ENCODE assay signal across 18 mouse cellular contexts in genomic region chr4:100273807-100274480, GRCm38 (mm10).
"Had no signal": no experiment of that assay in that cellular context is flagged by ENCODE, and none has a peak within 500 bp of the region (broad histone marks: within the 10 kb centered on the region; RNA-seq: fewer than 3 reads in every experiment).

No protein-coding gene starts in this region.

- ATAC-seq: intestine, embryonic 16.5 days; midbrain, embryonic 15.5 days had no signal

- DNase-seq: kidney, adult 18-20 months; kidney, adult 9 months; kidney, postnatal 25 days; liver, embryonic 13.5 days; lung, adult 2 months; lung, postnatal 36 days; right cerebral cortex, adult 18-20 months; right cerebral cortex, postnatal 14 days; right cerebral cortex, postnatal 4 days; thymus, postnatal 25 days had no signal

- H3K36me3 ChIP-seq: limb, embryonic 12.5 days; limb, embryonic 15.5 days; liver, embryonic 13.5 days; midbrain, embryonic 12.5 days; midbrain, embryonic 15.5 days; neural tube, embryonic 12.5 days; neural tube, embryonic 15.5 days had no signal

- H3K9ac ChIP-seq: limb, embryonic 12.5 days; limb, embryonic 15.5 days; liver, embryonic 13.5 days; midbrain, embryonic 12.5 days; midbrain, embryonic 15.5 days; neural tube, embryonic 12.5 days; neural tube, embryonic 15.5 days had no signal

- H3K4me3 ChIP-seq: limb, embryonic 12.5 days; limb, embryonic 15.5 days; liver, embryonic 13.5 days; megakaryocyte, embryonic 14.5 days; midbrain, embryonic 12.5 days; midbrain, embryonic 15.5 days; neural tube, embryonic 12.5 days; neural tube, embryonic 15.5 days had no signal

- H3K27me3 ChIP-seq: limb, embryonic 12.5 days; limb, embryonic 15.5 days; liver, embryonic 13.5 days; megakaryocyte, embryonic 14.5 days; midbrain, embryonic 12.5 days; midbrain, embryonic 15.5 days; neural tube, embryonic 12.5 days; neural tube, embryonic 15.5 days had no signal

- H3K4me2 ChIP-seq: limb, embryonic 12.5 days; limb, embryonic 15.5 days; liver, embryonic 13.5 days; midbrain, embryonic 12.5 days; midbrain, embryonic 15.5 days; neural tube, embryonic 12.5 days; neural tube, embryonic 15.5 days had no signal

- H3K9me3 ChIP-seq: limb, embryonic 12.5 days; limb, embryonic 15.5 days; liver, embryonic 13.5 days; megakaryocyte, embryonic 14.5 days; midbrain, embryonic 12.5 days; midbrain, embryonic 15.5 days; neural tube, embryonic 12.5 days; neural tube, embryonic 15.5 days had no signal

- H3K4me1 ChIP-seq: limb, embryonic 12.5 days; liver, embryonic 13.5 days; midbrain, embryonic 12.5 days; midbrain, embryonic 15.5 days; neural tube, embryonic 12.5 days; neural tube, embryonic 15.5 days had no signal

- H3K27ac ChIP-seq: limb, embryonic 12.5 days; limb, embryonic 15.5 days; liver, embryonic 13.5 days; midbrain, embryonic 12.5 days; midbrain, embryonic 15.5 days; neural tube, embryonic 12.5 days; neural tube, embryonic 15.5 days had no signal
